Mouse (Mus musculus): ENCODE results near the gene 4930548H24Rik. TPM values are rescaled to one million over a fixed set of nuclear protein-coding genes. Genes with fewer than 3 reads are reported as not detected.
A peak's percentile ranks its signal among the peaks of the same experiment; 100 is the strongest.

4930548H24Rik gene
- 0.26 TPM in 1 of 2 replicates, not detected in the other for polyA plus RNA-seq (2011; ENCODE audit: insufficient read length, low read depth, missing spikeins)

GRCm38 (mm10) chr5:31485440-31485839 lies at the start of gene 4930548H24Rik:
4930548H24Rik (plus strand) TSS chr5:31485740.
- no peak for TF ChIP-seq CTCF (IDR thresholded peaks at IDR 0.05; ENCODE audit: borderline replicate concordance, insufficient read depth, low read length)
- no peak for TF ChIP-seq POLR2A (IDR thresholded peaks at IDR 0.05; ENCODE audit: low read depth, low read length)
- no peaks in the 10 kb centered on the region for H3K4me1 ChIP-seq (ENCODE audit: control insufficient read depth, insufficient read depth, low read length)
- no peak within 1 kb of the TSS for H3K27ac ChIP-seq (ENCODE audit: insufficient read depth, low read length)
- H3K4me3 ChIP-seq (ENCODE audit: insufficient read depth, low read length), result no peak within 1 kb of the TSS

- Histone ChIP-seq H3K27ac (ENCODE audit: insufficient read depth, low read length) (no peak overlapping the region), H3K4me1 (ENCODE audit: control insufficient read depth, insufficient read depth, low read length) (no peaks in the 10 kb centered on the region), H3K4me3 (ENCODE audit: insufficient read depth, low read length) (no peak overlapping the region)
- TF ChIP-seq POLR2A (IDR thresholded peaks at IDR 0.05; ENCODE audit: low read depth, low read length) (no peak), CTCF (IDR thresholded peaks at IDR 0.05; ENCODE audit: borderline replicate concordance, insufficient read depth, low read length) (no peak)
These were observed 34.2 kb upstream of the 4930548H24Rik start for GRCm38 (mm10) chr5:31451336-31451735.

GRCm38 (mm10) chr5:31451878-31452561 lies 33.5 kb upstream of the 4930548H24Rik start, which contains the start of gene Zfp512:
Zfp512 (plus strand) TSS chr5:31452431.
- Histone ChIP-seq H3K4me1 (ENCODE audit: control insufficient read depth, insufficient read depth, low read length) (no peaks in the 10 kb centered on the region), H3K27ac (ENCODE audit: insufficient read depth, low read length) (0 out of 2 replicates have a peak within 1 kb of the TSS, but pooled peaks have one; percentile 48), H3K4me3 (ENCODE audit: insufficient read depth, low read length) (peak within 1 kb of the TSS; percentile 79)
- peak; percentile 80 for TF ChIP-seq POLR2A (IDR thresholded peaks at IDR 0.05; ENCODE audit: low read depth, low read length)
- no peak for TF ChIP-seq CTCF (IDR thresholded peaks at IDR 0.05; ENCODE audit: borderline replicate concordance, insufficient read depth, low read length)

DNA sequence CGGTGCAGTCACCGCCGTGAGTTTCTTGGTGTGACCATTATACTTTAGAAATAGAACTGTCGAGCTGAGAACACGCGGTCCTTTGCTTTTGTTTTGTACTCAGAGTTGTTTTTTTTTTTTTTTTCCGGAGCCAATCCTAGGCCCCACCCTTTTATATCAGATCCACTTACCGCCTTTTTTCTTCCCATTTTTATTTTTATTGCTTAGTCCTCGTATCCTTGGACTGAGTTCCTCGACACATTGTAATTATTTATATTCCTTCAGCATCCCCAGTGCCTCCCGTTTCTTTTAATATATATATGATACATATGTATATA lies 33.0 kb upstream of the 4930548H24Rik start:
- H3K27ac ChIP-seq (ENCODE audit: insufficient read depth, low read length), result 0 out of 2 replicates have a peak overlapping the region, but pooled peaks have one; percentile 48
- H3K4me3 ChIP-seq (ENCODE audit: insufficient read depth, low read length), result peak overlapping the region; percentile 79
- H3K4me1 ChIP-seq (ENCODE audit: control insufficient read depth, insufficient read depth, low read length), result no peaks in the 10 kb centered on the region
- no peak for TF ChIP-seq POLR2A (IDR thresholded peaks at IDR 0.05; ENCODE audit: low read depth, low read length)
- no peak for TF ChIP-seq CTCF (IDR thresholded peaks at IDR 0.05; ENCODE audit: borderline replicate concordance, insufficient read depth, low read length)

DNA sequence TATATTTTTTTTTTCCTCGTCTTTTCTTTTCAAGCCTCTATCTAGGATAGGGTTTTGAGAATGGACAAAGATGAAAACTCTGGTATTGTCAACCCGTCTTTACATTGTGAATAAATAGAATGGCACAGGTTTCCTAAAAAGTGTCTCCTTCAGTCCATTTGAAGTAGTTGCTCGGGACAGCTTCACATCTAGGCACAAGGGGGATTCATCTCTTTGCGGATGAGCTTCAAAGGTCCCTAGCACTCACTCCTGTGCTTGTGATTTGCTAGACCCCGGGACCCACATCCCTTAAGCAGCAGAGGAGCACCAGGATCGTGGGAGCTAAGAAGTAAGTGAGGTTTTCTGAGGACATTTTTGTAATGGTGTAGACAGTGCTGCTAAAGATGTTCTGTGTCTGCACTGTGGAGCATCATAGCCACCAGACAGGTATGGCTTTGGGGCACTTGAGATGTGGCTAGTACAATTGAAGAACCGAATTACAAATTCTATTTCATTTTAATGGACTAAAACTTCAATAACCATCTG lies 32.6 kb upstream of the 4930548H24Rik start:
- no peak for TF ChIP-seq CTCF (IDR thresholded peaks at IDR 0.05; ENCODE audit: borderline replicate concordance, insufficient read depth, low read length)
- Histone ChIP-seq H3K27ac (ENCODE audit: insufficient read depth, low read length) (no peak overlapping the region), H3K4me1 (ENCODE audit: control insufficient read depth, insufficient read depth, low read length) (no peaks in the 10 kb centered on the region), H3K4me3 (ENCODE audit: insufficient read depth, low read length) (peak overlapping the region; percentile 79)

DNA sequence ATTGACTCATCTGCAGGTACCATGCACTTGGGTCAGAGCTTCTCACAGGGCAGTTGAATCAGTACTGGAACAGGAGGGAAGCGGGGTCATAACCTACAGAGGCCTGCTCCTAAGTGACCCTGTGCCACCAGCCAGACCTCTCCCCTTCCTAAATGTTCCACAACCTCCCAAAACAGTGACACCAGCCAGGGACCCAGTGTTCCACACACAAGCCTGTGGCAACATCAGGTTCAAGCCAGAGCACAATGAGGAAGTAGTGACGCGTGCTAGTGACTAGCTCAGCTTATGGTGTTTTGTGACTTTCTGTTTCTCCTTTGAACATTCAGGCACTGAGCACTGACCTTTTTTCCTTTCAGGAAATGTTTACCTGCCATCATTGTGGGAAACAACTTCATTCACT lies 17.7 kb upstream of the 4930548H24Rik start:
- no peak overlapping the region for H3K4me3 ChIP-seq (ENCODE audit: insufficient read depth, low read length)
- H3K4me1 ChIP-seq (ENCODE audit: control insufficient read depth, insufficient read depth, low read length), result no peaks in the 10 kb centered on the region
- TF ChIP-seq POLR2A (IDR thresholded peaks at IDR 0.05; ENCODE audit: low read depth, low read length) (no peak), CTCF (IDR thresholded peaks at IDR 0.05; ENCODE audit: borderline replicate concordance, insufficient read depth, low read length) (no peak)
- H3K27ac ChIP-seq (ENCODE audit: insufficient read depth, low read length), result no peak overlapping the region

DNA sequence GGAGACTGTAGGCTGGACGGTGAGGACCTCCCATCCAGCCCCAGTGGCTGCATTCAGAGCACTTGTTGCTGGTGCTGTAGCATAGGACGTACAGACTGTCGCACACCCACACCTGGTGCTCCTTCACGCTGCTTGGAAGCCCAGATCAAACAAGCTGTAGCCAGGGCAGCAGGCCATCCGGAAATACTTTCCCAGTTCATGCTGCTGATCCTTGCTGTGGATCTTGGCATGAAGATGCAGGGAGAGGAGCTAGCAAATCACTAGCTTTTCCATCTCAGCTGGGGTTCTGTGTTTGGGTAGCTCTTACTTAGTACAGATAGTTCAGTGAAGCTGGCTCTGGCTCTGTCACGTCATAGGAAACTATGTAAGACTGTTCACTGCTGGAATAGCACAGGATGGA lies 15.8 kb upstream of the 4930548H24Rik start:
- no peak overlapping the region for H3K4me3 ChIP-seq (ENCODE audit: insufficient read depth, low read length)
- TF ChIP-seq POLR2A (IDR thresholded peaks at IDR 0.05; ENCODE audit: low read depth, low read length) (no peak), CTCF (IDR thresholded peaks at IDR 0.05; ENCODE audit: borderline replicate concordance, insufficient read depth, low read length) (no peak)
- no peaks in the 10 kb centered on the region for H3K4me1 ChIP-seq (ENCODE audit: control insufficient read depth, insufficient read depth, low read length)
- no peak overlapping the region for H3K27ac ChIP-seq (ENCODE audit: insufficient read depth, low read length)

GRCm38 (mm10) chr5:31470334-31470733 lies 15.2 kb upstream of the 4930548H24Rik start:
- Histone ChIP-seq H3K4me1 (ENCODE audit: control insufficient read depth, insufficient read depth, low read length) (no peaks in the 10 kb centered on the region), H3K27ac (ENCODE audit: insufficient read depth, low read length) (no peak overlapping the region), H3K4me3 (ENCODE audit: insufficient read depth, low read length) (no peak overlapping the region)
- TF ChIP-seq CTCF (IDR thresholded peaks at IDR 0.05; ENCODE audit: borderline replicate concordance, insufficient read depth, low read length), result no peak
- TF ChIP-seq POLR2A (IDR thresholded peaks at IDR 0.05; ENCODE audit: low read depth, low read length), result no peak

- Histone ChIP-seq H3K4me1 (ENCODE audit: control insufficient read depth, insufficient read depth, low read length) (no peaks in the 10 kb centered on the region), H3K4me3 (ENCODE audit: insufficient read depth, low read length) (no peak overlapping the region), H3K27ac (ENCODE audit: insufficient read depth, low read length) (no peak overlapping the region)
- TF ChIP-seq CTCF (IDR thresholded peaks at IDR 0.05; ENCODE audit: borderline replicate concordance, insufficient read depth, low read length) (no peak), POLR2A (IDR thresholded peaks at IDR 0.05; ENCODE audit: low read depth, low read length) (no peak)
These were observed 5.0 kb upstream of the 4930548H24Rik start for GRCm38 (mm10) chr5:31480536-31480935.

DNA sequence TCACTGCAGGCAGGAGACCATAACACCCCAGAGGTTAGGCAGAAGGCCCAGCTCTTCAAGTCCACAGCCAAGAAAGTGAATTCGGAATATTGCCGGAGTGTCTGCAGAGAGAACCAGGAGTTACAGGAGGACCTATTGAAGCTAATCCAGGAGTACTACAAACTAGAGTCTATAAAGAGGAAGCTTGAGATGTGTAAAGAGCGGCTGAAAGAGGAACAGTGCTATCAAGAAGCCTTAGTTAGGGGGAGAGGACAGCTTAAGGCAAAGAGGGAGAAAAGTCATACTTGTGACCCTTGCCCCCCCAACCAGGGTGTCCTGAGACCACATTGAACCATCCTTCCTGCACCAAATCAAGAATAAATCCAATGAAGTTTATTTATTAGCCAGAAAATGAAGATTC lies 2.3 kb downstream of the 4930548H24Rik start:
- no peak overlapping the region for H3K4me3 ChIP-seq (ENCODE audit: insufficient read depth, low read length)
- H3K27ac ChIP-seq (ENCODE audit: insufficient read depth, low read length), result no peak overlapping the region
- no peaks in the 10 kb centered on the region for H3K4me1 ChIP-seq (ENCODE audit: control insufficient read depth, insufficient read depth, low read length)
- TF ChIP-seq POLR2A (IDR thresholded peaks at IDR 0.05; ENCODE audit: low read depth, low read length) (no peak), CTCF (IDR thresholded peaks at IDR 0.05; ENCODE audit: borderline replicate concordance, insufficient read depth, low read length) (no peak)
